Mouse (Mus musculus): Measurements from ENCODE around the gene Ccdc184. TPM values are rescaled to one million over a fixed set of nuclear protein-coding genes. Genes with fewer than 3 reads are reported as not detected.

Gene Ccdc184
- polyA plus RNA-seq (2016; fragmentation: Nextera tagmentation; extraction: Ambion mirVana), result 22.5 and 24.0 TPM in 2 replicates

DNA sequence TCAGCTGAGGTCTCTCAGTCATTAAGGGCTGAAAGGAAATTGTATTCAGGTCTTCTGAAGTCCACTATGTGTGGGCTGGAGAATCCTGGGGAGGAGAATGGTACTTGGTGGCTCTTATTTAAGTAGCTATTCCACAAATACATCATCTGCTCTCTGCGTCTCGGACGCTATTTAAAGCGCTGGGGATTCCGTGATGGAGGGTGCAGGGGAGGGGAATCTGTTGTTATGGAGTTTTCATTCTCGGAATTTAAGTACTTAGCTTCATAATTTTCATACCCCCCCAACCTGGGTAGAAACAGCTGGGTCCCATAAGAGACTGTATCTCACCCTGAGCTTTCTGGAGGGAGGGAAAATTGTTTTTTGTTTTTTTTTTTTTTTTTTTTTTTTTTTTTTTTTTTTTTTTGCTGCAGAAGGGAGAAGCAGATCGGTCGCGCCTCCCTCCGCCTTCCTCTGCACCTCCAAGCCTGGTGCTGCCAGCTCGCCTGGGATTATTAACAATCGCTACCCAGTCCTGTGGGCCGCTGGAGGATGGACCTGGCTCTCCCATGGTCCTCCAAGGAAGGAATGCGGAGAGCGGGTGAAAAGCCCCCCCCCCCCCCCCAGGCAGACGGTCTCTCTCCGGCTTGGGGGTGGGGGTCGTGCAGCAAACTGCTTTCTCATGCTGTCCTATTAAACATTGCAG is at the start of gene Ccdc184:
Gene Ccdc184, plus strand, starts transcription at position 196 of the 682 bp plus-strand sequence.
- H3K27me3 ChIP-seq (replicated peaks), result peaks cover 41% of the 10 kb centered on the region
- no peak; the same call in 1 of the 2 replicates for ATAC-seq (ENCODE audit: low FRiP score, low read depth)

GRCm38 (mm10) chr15:98119363-98119762 is 47.6 kb upstream of the Ccdc184 start:
- 74% methylated on average over 12 of the region's 12 CpGs for WGBS
- Histone ChIP-seq H3K4me2 (replicated peaks) (no peak overlapping the region), H3K36me3 (peaks cover 67% of the 10 kb centered on the region), H3K4me1 (no peaks in the 10 kb centered on the region), H3K27me3 (replicated peaks) (no peaks in the 10 kb centered on the region), H3K4me3 (no peak overlapping the region), H3K27ac (no peak overlapping the region), H3K9ac (no peak overlapping the region), H3K9me3 (no peaks in the 10 kb centered on the region)
- ATAC-seq (ENCODE audit: low FRiP score, low read depth), result no peak

More for the DNA sequence above, at the start of gene Ccdc184:
- H3K36me3 ChIP-seq, result no peaks in the 10 kb centered on the region
- peaks cover 24% of the 10 kb centered on the region for H3K4me1 ChIP-seq
- H3K9ac ChIP-seq, result peak within 1 kb of the TSS; percentile 65
- H3K4me3 ChIP-seq, result peak within 1 kb of the TSS; percentile 52
- WGBS, result 1% methylated on average over 18 of the region's 18 CpGs
- H3K9me3 ChIP-seq, result no peaks in the 10 kb centered on the region
- H3K4me2 ChIP-seq (replicated peaks), result peak within 1 kb of the TSS; percentile 81
- peak within 1 kb of the TSS; percentile 79 for H3K27ac ChIP-seq

- Histone ChIP-seq H3K27ac (no peak overlapping the region), H3K4me1 (no peaks in the 10 kb centered on the region), H3K4me3 (no peak overlapping the region), H3K9me3 (no peaks in the 10 kb centered on the region), H3K36me3 (peaks cover 72% of the 10 kb centered on the region), H3K27me3 (replicated peaks) (no peaks in the 10 kb centered on the region), H3K9ac (no peak overlapping the region), H3K4me2 (replicated peaks) (no peak overlapping the region)
- WGBS, result 94% methylated on average over 20 of the region's 20 CpGs
- ATAC-seq (ENCODE audit: low FRiP score, low read depth), result no peak
These were observed 46.1 kb upstream of the Ccdc184 start for GRCm38 (mm10) chr15:98120831-98121230.

DNA sequence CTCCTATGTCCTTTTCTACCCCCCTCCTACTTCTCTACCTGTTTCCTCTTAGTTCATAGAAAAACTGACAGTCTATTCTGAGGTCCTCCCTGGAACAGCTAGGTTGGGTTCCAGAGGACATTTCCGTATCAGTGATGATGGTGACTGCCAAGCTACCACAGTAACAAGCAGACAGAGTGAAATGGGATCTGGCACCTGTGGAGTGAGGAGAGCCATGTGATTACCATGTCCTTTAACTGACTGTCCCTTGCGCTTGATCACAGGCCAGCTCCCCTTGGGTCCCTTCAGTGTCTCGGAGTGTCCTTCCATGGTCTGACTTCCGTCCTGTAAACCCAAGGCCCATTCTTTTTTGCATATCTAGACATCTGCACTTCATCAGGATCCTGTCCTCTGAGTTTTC is 36.0 kb upstream of the Ccdc184 start:
- H3K4me3 ChIP-seq, result no peak overlapping the region
- no peak overlapping the region for H3K27ac ChIP-seq
- H3K27me3 ChIP-seq (replicated peaks), result no peaks in the 10 kb centered on the region
- H3K9ac ChIP-seq, result no peak overlapping the region
- peaks cover 72% of the 10 kb centered on the region for H3K36me3 ChIP-seq
- no peaks in the 10 kb centered on the region for H3K4me1 ChIP-seq
- no peak for ATAC-seq (ENCODE audit: low FRiP score, low read depth)
- no peaks in the 10 kb centered on the region for H3K9me3 ChIP-seq
- no peak overlapping the region for H3K4me2 ChIP-seq (replicated peaks)
- WGBS, result 94% methylated on average over 4 of the region's 4 CpGs

- 89% methylated on average over 7 of the region's 7 CpGs for WGBS
These were observed 35.5 kb upstream of the Ccdc184 start for GRCm38 (mm10) chr15:98131451-98131850.

DNA sequence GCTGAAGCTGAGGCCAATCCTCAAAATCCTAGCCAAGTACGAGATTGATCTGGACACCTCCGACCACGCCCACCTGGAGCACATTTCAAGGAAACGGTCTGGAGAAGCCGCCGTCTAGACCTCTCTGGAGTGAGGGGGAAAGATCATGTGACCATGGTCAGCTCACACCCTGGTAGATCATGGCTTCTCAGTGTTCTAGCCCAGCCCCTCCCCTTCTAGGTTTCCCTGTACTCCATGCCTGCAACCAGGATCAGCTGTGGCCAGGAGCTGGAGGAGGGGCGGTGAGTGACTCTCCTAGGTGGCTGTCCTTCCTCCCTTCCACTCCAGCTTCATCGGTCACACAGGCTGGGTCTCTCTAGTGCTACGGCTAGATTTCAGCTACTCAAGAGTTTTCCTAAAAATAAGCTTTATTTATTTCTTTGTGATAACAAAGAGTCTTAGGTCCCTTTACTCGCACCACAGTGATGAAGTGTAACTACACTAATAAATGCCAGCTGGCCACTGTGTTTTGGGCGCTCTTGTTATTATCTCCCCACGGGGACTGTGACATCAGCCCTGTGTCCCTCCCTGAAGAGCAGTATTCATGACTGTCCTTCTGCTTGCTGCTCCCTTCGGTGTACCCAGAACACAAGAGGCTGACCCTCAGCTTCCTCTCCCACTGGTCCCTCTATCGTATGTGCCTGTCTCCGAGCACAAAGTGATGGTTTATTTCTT is 34.9 kb upstream of the Ccdc184 start:
- Histone ChIP-seq H3K9ac (no peak overlapping the region), H3K4me3 (no peak overlapping the region), H3K4me1 (no peaks in the 10 kb centered on the region), H3K27me3 (replicated peaks) (no peaks in the 10 kb centered on the region), H3K9me3 (no peaks in the 10 kb centered on the region), H3K4me2 (replicated peaks) (no peak overlapping the region), H3K36me3 (peaks cover 75% of the 10 kb centered on the region), H3K27ac (no peak overlapping the region)
- WGBS, result 92% methylated on average over 15 of the region's 15 CpGs
- ATAC-seq (ENCODE audit: low FRiP score, low read depth), result no peak

More at GRCm38 (mm10) chr15:98131451-98131850, 35.5 kb upstream of the Ccdc184 start:
- ATAC-seq (ENCODE audit: low FRiP score, low read depth), result no peak
- Histone ChIP-seq H3K9me3 (no peaks in the 10 kb centered on the region), H3K4me3 (no peak overlapping the region), H3K27ac (no peak overlapping the region), H3K4me2 (replicated peaks) (no peak overlapping the region), H3K36me3 (peaks cover 73% of the 10 kb centered on the region), H3K4me1 (no peaks in the 10 kb centered on the region), H3K9ac (no peak overlapping the region), H3K27me3 (replicated peaks) (no peaks in the 10 kb centered on the region)

DNA sequence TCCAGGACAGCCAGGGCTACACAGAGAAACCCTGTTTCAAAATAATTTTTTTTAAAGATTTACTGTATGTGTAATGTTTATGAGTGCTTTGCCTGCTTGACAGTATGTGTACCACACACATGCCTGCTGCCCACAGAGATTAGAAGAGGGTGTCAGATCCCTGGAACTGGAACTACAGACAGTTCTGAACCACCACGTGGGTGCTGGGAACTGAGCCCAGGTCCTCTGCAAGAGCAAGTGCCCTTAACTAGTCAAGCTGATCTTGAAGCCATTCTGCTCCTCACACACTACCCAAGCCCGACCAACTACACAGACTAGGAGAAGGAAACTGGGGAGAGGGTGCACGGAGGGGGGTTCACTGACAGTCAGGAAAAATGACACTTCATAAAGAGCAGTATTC is 33.5 kb upstream of the Ccdc184 start:
- Histone ChIP-seq H3K27me3 (replicated peaks) (no peaks in the 10 kb centered on the region), H3K4me3 (no peak overlapping the region), H3K9ac (no peak overlapping the region), H3K27ac (no peak overlapping the region), H3K4me2 (replicated peaks) (no peak overlapping the region), H3K4me1 (no peaks in the 10 kb centered on the region), H3K9me3 (no peaks in the 10 kb centered on the region), H3K36me3 (peaks cover 82% of the 10 kb centered on the region)
- ATAC-seq (ENCODE audit: low FRiP score, low read depth), result no peak
- WGBS, result 94% methylated on average over 3 of the region's 3 CpGs

- Histone ChIP-seq H3K9me3 (no peaks in the 10 kb centered on the region), H3K4me1 (no peaks in the 10 kb centered on the region), H3K4me3 (no peak overlapping the region), H3K36me3 (peaks cover 82% of the 10 kb centered on the region), H3K9ac (no peak overlapping the region), H3K27ac (no peak overlapping the region), H3K27me3 (replicated peaks) (no peaks in the 10 kb centered on the region), H3K4me2 (replicated peaks) (no peak overlapping the region)
- no peak for ATAC-seq (ENCODE audit: low FRiP score, low read depth)
- 93% methylated on average over 4 of the region's 4 CpGs for WGBS
These were observed 32.9 kb upstream of the Ccdc184 start for GRCm38 (mm10) chr15:98134034-98134433.

- Histone ChIP-seq H3K9ac (no peak overlapping the region), H3K36me3 (peaks cover 89% of the 10 kb centered on the region), H3K27me3 (replicated peaks) (no peaks in the 10 kb centered on the region), H3K9me3 (no peaks in the 10 kb centered on the region), H3K27ac (no peak overlapping the region), H3K4me1 (no peaks in the 10 kb centered on the region), H3K4me3 (no peak overlapping the region), H3K4me2 (replicated peaks) (no peak overlapping the region)
- ATAC-seq (ENCODE audit: low FRiP score, low read depth), result no peak
- WGBS, result 79% methylated on average over 3 of the region's 3 CpGs
These were observed 32.3 kb upstream of the Ccdc184 start for GRCm38 (mm10) chr15:98134666-98135065.

DNA sequence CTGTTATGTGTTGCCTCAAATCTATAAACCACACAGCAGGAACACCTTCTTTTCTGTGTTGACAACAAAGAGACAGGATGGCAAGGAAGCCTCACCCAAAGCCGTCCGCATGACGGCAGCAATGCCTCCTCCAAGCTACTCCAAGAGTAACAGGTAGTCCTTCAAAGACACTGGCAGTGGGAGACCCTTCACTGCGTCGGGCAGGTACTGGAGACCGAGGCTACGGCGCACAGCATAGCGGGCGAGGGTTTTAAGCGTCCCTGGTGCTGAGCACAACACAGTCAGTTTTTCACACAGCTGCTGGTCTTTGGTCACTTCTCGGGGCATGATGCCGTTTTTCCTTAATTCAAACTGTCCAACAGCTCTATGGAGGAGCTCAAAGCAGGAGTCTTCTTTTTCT is 31.3 kb upstream of the Ccdc184 start:
- H3K9ac ChIP-seq, result no peak overlapping the region
- no peak overlapping the region for H3K4me2 ChIP-seq (replicated peaks)
- 96% methylated on average over 13 of the region's 13 CpGs for WGBS
- no peaks in the 10 kb centered on the region for H3K9me3 ChIP-seq
- H3K4me1 ChIP-seq, result no peaks in the 10 kb centered on the region
- ATAC-seq (ENCODE audit: low FRiP score, low read depth), result no peak
- no peaks in the 10 kb centered on the region for H3K27me3 ChIP-seq (replicated peaks)
- H3K4me3 ChIP-seq, result no peak overlapping the region
- peaks cover 89% of the 10 kb centered on the region for H3K36me3 ChIP-seq
- H3K27ac ChIP-seq, result no peak overlapping the region

- H3K4me1 ChIP-seq, result no peaks in the 10 kb centered on the region
- H3K27me3 ChIP-seq (replicated peaks), result no peaks in the 10 kb centered on the region
- no peak for ATAC-seq (ENCODE audit: low FRiP score, low read depth)
- H3K4me3 ChIP-seq, result no peak overlapping the region
- H3K27ac ChIP-seq, result no peak overlapping the region
- H3K9ac ChIP-seq, result no peak overlapping the region
- H3K4me2 ChIP-seq (replicated peaks), result no peak overlapping the region
- peaks cover 89% of the 10 kb centered on the region for H3K36me3 ChIP-seq
- H3K9me3 ChIP-seq, result no peaks in the 10 kb centered on the region
- WGBS, result 95% methylated on average over 9 of the region's 9 CpGs
These were observed 30.1 kb upstream of the Ccdc184 start for GRCm38 (mm10) chr15:98136871-98137270.

DNA sequence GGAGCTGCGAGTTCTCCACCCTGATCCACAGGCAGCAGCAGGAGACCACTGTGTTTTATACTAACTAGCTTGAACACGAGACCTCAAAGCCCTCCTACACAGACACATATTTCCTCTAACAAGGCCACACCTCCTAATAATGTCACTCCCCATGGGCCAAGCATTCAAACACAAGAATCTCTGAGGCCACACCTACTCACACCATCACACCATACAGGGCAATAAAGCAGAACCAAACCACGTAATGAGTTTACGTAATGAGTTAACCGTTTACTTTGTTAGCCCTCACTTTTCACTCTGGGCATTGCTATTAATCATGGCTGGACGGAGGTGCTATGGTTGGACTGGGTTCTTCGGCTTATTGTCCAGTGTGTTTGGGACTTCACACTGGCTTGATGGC is 27.2 kb upstream of the Ccdc184 start:
- peaks cover 4% of the 10 kb centered on the region; the same call in 1 of the 2 replicates for H3K4me1 ChIP-seq
- no peak overlapping the region for H3K9ac ChIP-seq
- ATAC-seq (ENCODE audit: low FRiP score, low read depth), result no peak
- H3K27me3 ChIP-seq (replicated peaks), result no peaks in the 10 kb centered on the region
- H3K4me3 ChIP-seq, result no peak overlapping the region
- H3K9me3 ChIP-seq, result no peaks in the 10 kb centered on the region
- 64% methylated on average over 7 of the region's 7 CpGs for WGBS
- no peak overlapping the region for H3K27ac ChIP-seq
- peaks cover 68% of the 10 kb centered on the region for H3K36me3 ChIP-seq
- no peak overlapping the region for H3K4me2 ChIP-seq (replicated peaks)
